Mouse (Mus musculus) lung, postnatal 0 days (tissue): ENCODE data around the gene Pof1b. TPM values are rescaled to one million over a fixed set of nuclear protein-coding genes. Genes with fewer than 3 reads are reported as not detected.

Experiments used
- ATAC-seq: fragments of 200-750 bp; cut with Nextera tagmentation; 2 replicates; pipeline ENCODE4 v1.8.0; 2017; ENCODE audit warnings: moderate library complexity
- DNase-seq: peaks from one replicate; pipeline ENCODE4 v3.0.0-alpha.2; 2016; ENCODE audit warnings: low spot score
- H3K27ac ChIP-seq: fragments of 300-500 bp; sonication (generic); 2 replicates; pipeline ENCODE4 v1.5.1; 2014; ENCODE audit warnings: antibody characterized with exemption, mild to moderate bottlenecking, low read length, mixed read lengths
- H3K27me3 ChIP-seq: fragments of 300-500 bp; sonication (generic); replicated peaks from 2 replicates; pipeline ENCODE4 v1.6.1; 2014; ENCODE audit warnings: low read length, mixed read lengths; ENCODE audit not compliant: insufficient read depth
- H3K36me3 ChIP-seq: fragments of 300-500 bp; sonication (generic); 2 replicates; pipeline ENCODE4 v1.6.1; 2014; ENCODE audit warnings: low read length, mixed read lengths; ENCODE audit not compliant: insufficient read depth
- H3K4me1 ChIP-seq: fragments of 300-500 bp; sonication (generic); 2 replicates; pipeline ENCODE4 v1.6.1; 2014; ENCODE audit warnings: antibody characterized with exemption, low read depth, low read length, mixed read lengths; ENCODE audit not compliant: insufficient read depth
- H3K4me2 ChIP-seq: fragments of 300-500 bp; sonication (generic); replicated peaks from 2 replicates; pipeline ENCODE4 v1.6.1; 2014; ENCODE audit warnings: low read depth, mild to moderate bottlenecking, low read length, moderate library complexity, mixed read lengths
- H3K4me3 ChIP-seq: fragments of 300-500 bp; sonication (generic); 2 replicates; pipeline ENCODE4 v1.5.1; 2014; ENCODE audit warnings: low read depth, low read length
- H3K9ac ChIP-seq: fragments of 300-500 bp; sonication (generic); replicated peaks from 2 replicates; pipeline ENCODE4 v1.6.1; 2014; ENCODE audit warnings: low read depth, mild to moderate bottlenecking
- H3K9me3 ChIP-seq: fragments of 300-500 bp; sonication (generic); 2 replicates; pipeline ENCODE4 v1.6.1; 2016; ENCODE audit warnings: low read length, mixed read lengths
- CTCF ChIP-seq: IDR thresholded peaks from 2 replicates; pipeline ENCODE4 v1.5.1; 2016; ENCODE audit warnings: antibody characterized with exemption, mild to moderate bottlenecking
- EP300 ChIP-seq: IDR thresholded peaks from 2 replicates; pipeline ENCODE4 v1.6.1; 2016; ENCODE audit warnings: antibody characterized with exemption, mild to moderate bottlenecking, control low read depth
- WGBS: fragments of 180-500 bp; shearing (Covaris S2); extraction: QIAGEN DNeasy Blood & Tissue Kit; methylation state at CpG from one replicate; pipeline ENCODE4 v1.1.7; 2014; 5-methylcytosine and 5-hydroxymethylcytosine counted together
- polyA plus RNA-seq: library from polyadenylated mRNA; unstranded; fragments of >200 nt; fragmentation: Nextera tagmentation; extraction: Ambion mirVana; gene quantifications from 2 replicates; pipeline ENCODE4 v1.2.1, GENCODE M21; 2015

Gene Pof1b
- polyA plus RNA-seq, 1 experiment from 2014 or later = 6.0 TPM

- Histone ChIP-seq H3K4me2 (peak within 1 kb of the TSS; percentile 59), H3K9ac (peak within 1 kb of the TSS; percentile 44), H3K4me3 (peak within 1 kb of the TSS; percentile 57), H3K27me3 (no peaks in the 10 kb centered on the region), H3K27ac (peak within 1 kb of the TSS; percentile 71), H3K36me3 (no peaks in the 10 kb centered on the region), H3K4me1 (no peaks in the 10 kb centered on the region), H3K9me3 (no peaks in the 10 kb centered on the region)
- ATAC-seq (peak; percentile 97), DNase-seq (peak; percentile 86)
- 17% methylated on average over 40 of the region's 79 CpGs for WGBS
- no peak for TF ChIP-seq EP300
- peak; percentile 16; the same call in 1 of the 2 replicates for TF ChIP-seq CTCF
Measured at GRCm38 (mm10) chrX:112600511-112601305, 97.7 kb downstream of the Pof1b start, which contains the start of gene Zfp711. TSS of gene Zfp711 (plus strand) at chrX:112600526.

Other genes with a start within 250 kb of the Pof1b start
- gene 2010106E10Rik, start 203.4 kb downstream of the Pof1b start, polyA plus RNA-seq = not detected in 2 replicates
- gene Zfp711, start 98.1 kb downstream of the Pof1b start, polyA plus RNA-seq = 7.4 and 7.7 TPM in 2 replicates